Mouse (Mus musculus) lung, adult 2 months (tissue): ENCODE data around the gene Tex36.

ENCODE experiments used
- CTCF ChIP-seq: fragments of 200-500 bp; IDR thresholded peaks from 2 replicates; pipeline ENCODE4 v1.5.1; 2011; ENCODE audit warnings: mild to moderate bottlenecking, low read length, control low read depth; ENCODE audit not compliant: insufficient read depth
- POLR2A ChIP-seq: fragments of 200-500 bp; IDR thresholded peaks from 2 replicates; pipeline ENCODE4 v1.6.1; 2011; ENCODE audit warnings: low read depth, mild to moderate bottlenecking, control low read depth, low read length, borderline replicate concordance; ENCODE audit errors: extremely low read depth

GRCm38 (mm10) chr7:133623226-133623625, 21.3 kb upstream of the Tex36 start:
- TF ChIP-seq CTCF (no peak), POLR2A (no peak)
